Mouse (Mus musculus): Measurements from ENCODE around the gene Slc6a5.

GRCm38 (mm10) chr7:49895296-49895695, 14.7 kb upstream of the Slc6a5 start:
- TF ChIP-seq CTCF (IDR thresholded peaks at IDR 0.05; ENCODE audit: borderline replicate concordance, insufficient read depth, low read length), result no peak
- TF ChIP-seq POLR2A (IDR thresholded peaks at IDR 0.05; ENCODE audit: low read depth, low read length), result no peak

All from embryonic fibroblast, embryonic 13.5 days (primary cell).